Mouse (Mus musculus): ENCODE data around the gene Csmd2.
"Not testable (repeated sequence)": the region's sequence is repeated elsewhere in the genome, so short reads cannot be mapped to it uniquely, and the experiment has no call there.

Gene Csmd2

GRCm38 (mm10) chr4:128042626-128043025 is 55.0 kb downstream of the Csmd2 start:
- no peak for DNase-seq (ENCODE audit: low read depth, low spot score)

- DNase-seq (ENCODE audit: low read depth, low spot score) = no peak
Observed at GRCm38 (mm10) chr4:128048716-128049115, 61.1 kb downstream of the Csmd2 start.

GRCm38 (mm10) chr4:128052701-128053100 is 65.0 kb downstream of the Csmd2 start:
- DNase-seq (ENCODE audit: low read depth, low spot score) = no peak

GRCm38 (mm10) chr4:128061274-128061673 is 73.6 kb downstream of the Csmd2 start:
- DNase-seq (ENCODE audit: low read depth, low spot score) = not testable (repeated sequence)

GRCm38 (mm10) chr4:128067189-128067588 is 79.5 kb downstream of the Csmd2 start:
- no peak for DNase-seq (ENCODE audit: low read depth, low spot score)

GRCm38 (mm10) chr4:128084466-128084865 is 96.8 kb downstream of the Csmd2 start:
- DNase-seq (ENCODE audit: low read depth, low spot score) = no peak

- DNase-seq (ENCODE audit: low read depth, low spot score) = no peak
Observed at GRCm38 (mm10) chr4:128085096-128085495, 97.4 kb downstream of the Csmd2 start.

GRCm38 (mm10) chr4:128087147-128087606 is 99.5 kb downstream of the Csmd2 start:
- DNase-seq (ENCODE audit: low read depth, low spot score) = no peak

GRCm38 (mm10) chr4:128087704-128088103 is 100.0 kb downstream of the Csmd2 start:
- DNase-seq (ENCODE audit: low read depth, low spot score) = no peak

GRCm38 (mm10) chr4:128088264-128088663 is 100.6 kb downstream of the Csmd2 start:
- no peak for DNase-seq (ENCODE audit: low read depth, low spot score)

GRCm38 (mm10) chr4:128091938-128092337 is 104.3 kb downstream of the Csmd2 start:
- no peak for DNase-seq (ENCODE audit: low read depth, low spot score)

- DNase-seq (ENCODE audit: low read depth, low spot score) = no peak
Observed at GRCm38 (mm10) chr4:128099515-128099914, 111.9 kb downstream of the Csmd2 start.

GRCm38 (mm10) chr4:128100541-128100940 is 112.9 kb downstream of the Csmd2 start:
- DNase-seq (ENCODE audit: low read depth, low spot score) = no peak

- no peak for DNase-seq (ENCODE audit: low read depth, low spot score)
Observed at GRCm38 (mm10) chr4:128116331-128116730, 128.7 kb downstream of the Csmd2 start.

GRCm38 (mm10) chr4:128123281-128123680 is 135.6 kb downstream of the Csmd2 start:
- DNase-seq (ENCODE audit: low read depth, low spot score) = no peak

- DNase-seq (ENCODE audit: low read depth, low spot score) = no peak
Observed at GRCm38 (mm10) chr4:128124738-128125137, 137.1 kb downstream of the Csmd2 start.

- DNase-seq (ENCODE audit: low read depth, low spot score) = no peak
Observed at GRCm38 (mm10) chr4:128128546-128128945, 140.9 kb downstream of the Csmd2 start.

- DNase-seq (ENCODE audit: low read depth, low spot score) = no peak
Observed at GRCm38 (mm10) chr4:128130611-128131142, 143.0 kb downstream of the Csmd2 start.

- no peak for DNase-seq (ENCODE audit: low read depth, low spot score)
Observed at GRCm38 (mm10) chr4:128131666-128132065, 144.0 kb downstream of the Csmd2 start.

GRCm38 (mm10) chr4:128132876-128133646 is 145.4 kb downstream of the Csmd2 start:
- no peak for DNase-seq (ENCODE audit: low read depth, low spot score)

- no peak for DNase-seq (ENCODE audit: low read depth, low spot score)
Observed at GRCm38 (mm10) chr4:128134348-128134994, 146.8 kb downstream of the Csmd2 start.

GRCm38 (mm10) chr4:128135014-128135622 is 147.5 kb downstream of the Csmd2 start:
- DNase-seq (ENCODE audit: low read depth, low spot score) = no peak
